Mouse (Mus musculus) frontal cortex, postnatal 25 days (tissue): Measurements from ENCODE around the gene Ugp2.
"Not testable (repeated sequence)": the region's sequence is repeated elsewhere in the genome, so short reads cannot be mapped to it uniquely, and the experiment has no call there.

Experiments
- DNase-seq, 2 experiments: peaks; one replicate each; pipeline ENCODE4 v3.0.0; 2022; ENCODE audit warnings: low spot score in 2 of 2

Ugp2 gene

DNA sequence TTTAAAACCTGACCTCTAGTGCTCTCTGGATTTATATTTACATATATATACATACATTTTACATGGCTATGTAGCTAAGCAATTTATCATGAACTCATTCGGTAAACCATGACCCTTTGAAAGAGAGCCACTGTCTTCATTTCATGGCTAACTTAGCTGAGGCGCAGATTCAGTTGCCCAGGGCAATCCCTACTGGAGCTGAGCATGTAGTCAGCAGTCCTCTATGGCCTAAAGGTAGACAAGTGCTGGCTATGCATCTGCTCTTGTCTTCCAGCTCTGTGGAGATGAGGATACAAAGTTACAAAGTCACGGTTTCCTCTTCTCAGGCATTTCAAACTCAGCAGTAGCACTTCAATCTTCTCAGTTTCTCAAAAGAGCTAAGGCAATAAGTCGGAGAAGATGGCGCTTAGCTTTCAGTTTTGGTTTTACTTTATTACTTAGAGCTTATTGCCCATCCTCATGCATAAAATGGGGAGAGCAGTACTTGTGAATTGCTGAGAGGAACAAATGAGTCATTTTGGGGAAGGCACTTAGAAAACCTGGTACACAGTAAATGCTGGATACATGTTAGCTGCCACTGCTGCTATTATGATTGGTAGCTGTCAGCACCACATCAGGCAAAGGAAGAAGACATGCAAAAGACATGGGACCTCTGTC is 38.2 kb downstream of the Ugp2 start:
- no peak for DNase-seq

- no peak for DNase-seq
Observed at GRCm38 (mm10) chr11:21328141-21328540, 42.9 kb downstream of the Ugp2 start.

DNA sequence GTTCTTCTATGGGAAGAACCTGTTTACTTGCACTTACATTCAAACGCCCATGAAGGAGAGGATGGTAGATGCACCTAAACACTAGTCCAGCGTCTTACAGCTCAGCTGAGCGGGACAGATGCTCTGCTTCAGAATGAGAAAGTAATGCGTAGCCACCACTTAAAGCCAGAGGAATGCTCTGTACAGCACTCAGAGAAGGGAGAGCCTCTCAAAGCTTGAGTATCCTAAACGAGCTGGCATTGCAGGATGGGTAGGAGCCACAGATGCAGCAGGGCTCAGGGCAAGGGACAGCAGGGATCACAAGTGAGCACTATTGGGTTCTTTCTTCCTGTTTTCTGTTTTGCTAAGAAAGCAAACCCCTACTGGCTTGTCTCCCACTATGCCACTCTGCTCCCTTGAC is 43.5 kb downstream of the Ugp2 start:
- DNase-seq = no peak

DNA sequence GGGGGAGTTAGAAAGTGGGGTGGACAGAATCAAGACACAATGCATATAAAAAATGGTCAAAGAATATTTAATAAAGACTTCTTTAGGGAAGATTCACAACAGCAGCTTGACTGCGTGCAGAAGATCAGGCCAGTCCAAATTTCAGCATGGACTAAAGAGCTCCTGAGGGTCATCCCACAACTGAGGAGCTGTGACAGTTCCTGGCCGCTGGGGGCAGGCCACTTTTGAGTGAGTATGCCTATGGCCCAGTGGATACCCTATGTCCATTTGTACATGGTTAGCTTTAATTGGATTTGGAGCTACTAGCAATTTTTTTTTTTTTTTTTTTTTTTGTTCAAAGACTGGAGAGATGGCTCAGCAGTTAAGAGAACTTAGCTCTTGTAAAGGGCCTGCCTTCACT is 44.2 kb downstream of the Ugp2 start:
- no peak for DNase-seq

- no peak for DNase-seq
Observed at GRCm38 (mm10) chr11:21325781-21326180, 45.2 kb downstream of the Ugp2 start.

DNA sequence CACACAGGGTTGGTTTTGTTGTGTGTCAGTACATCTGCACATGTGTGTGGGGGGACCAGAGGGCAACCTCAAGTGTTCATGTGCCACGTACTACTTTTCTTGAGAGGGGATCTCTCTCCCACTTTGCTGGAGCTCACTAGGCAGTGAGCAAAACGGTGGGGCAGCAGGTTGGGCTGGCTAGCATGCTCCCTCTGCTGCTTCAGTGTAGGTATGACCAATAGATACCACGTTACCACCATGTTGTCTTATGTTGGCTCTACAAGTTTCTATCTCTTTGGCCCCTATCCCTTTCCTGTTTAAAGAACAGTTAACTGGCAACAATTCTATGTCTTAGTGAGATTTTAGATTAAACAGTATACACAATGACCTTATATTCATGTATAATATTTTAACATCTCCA is 48.7 kb downstream of the Ugp2 start:
- DNase-seq = no peak

DNA sequence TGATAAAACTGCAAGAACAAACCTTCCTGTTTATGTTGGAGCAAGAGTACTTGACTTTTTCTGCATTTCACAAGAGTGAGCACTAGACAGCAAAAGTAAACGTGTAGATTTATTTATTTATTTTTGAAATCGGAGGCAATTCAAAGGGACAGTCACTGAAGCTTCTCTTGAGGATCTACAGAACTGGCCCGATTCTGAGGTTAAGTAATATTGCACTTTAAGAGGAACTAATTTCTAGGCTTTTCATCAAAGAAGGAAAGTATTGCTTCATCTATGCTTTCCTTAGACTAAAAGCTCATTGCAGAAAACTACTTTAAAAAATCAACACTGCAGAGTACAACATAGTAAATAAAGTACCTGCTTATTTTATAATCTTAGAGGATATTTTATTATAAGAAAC is 49.4 kb downstream of the Ugp2 start:
- no peak for DNase-seq

GRCm38 (mm10) chr11:21313922-21314657 is 56.9 kb downstream of the Ugp2 start:
- DNase-seq = no peak

DNA sequence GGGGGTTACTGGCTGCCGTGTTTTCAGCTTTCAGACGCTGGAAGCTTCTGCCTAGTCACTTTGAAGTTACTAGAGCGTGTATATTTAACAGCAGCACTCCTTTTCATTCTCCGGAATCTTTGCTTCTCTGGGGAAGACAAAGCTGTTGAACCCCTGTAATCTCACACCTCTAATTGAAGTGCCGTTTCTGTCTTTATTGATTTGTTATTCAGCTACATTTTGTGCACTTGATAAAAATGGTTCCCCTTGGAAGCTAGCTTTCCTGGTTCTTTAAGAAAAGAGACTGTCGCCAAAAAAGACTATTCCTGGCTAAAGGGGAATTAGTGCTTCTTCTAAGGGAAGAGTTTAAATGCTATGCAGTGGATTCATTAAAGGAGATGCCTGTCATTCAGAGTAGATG is 61.5 kb downstream of the Ugp2 start:
- DNase-seq = no peak

DNA sequence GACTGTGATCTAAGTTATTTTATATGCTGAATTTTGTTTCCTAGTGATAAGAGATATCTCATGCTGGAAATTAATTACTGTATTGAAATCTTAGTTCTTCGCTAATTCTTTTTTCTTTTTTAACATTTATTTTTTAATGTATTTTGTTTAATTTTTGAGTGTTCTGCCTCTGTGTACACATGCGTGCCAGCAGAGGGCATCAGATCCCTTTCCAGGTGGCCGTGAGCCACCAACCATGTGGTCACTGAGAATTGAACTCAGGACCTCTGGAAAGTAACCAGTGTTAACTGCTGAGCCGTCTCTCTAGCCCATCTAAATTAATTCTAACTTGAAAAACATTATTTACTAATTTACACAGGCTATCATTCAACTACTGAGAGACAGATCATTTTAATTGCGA is 62.9 kb downstream of the Ugp2 start:
- no peak for DNase-seq

GRCm38 (mm10) chr11:21307078-21307668 is 63.8 kb downstream of the Ugp2 start:
- DNase-seq = no peak

- no peak for DNase-seq
Observed at GRCm38 (mm10) chr11:21303619-21304018, 67.4 kb downstream of the Ugp2 start.

- DNase-seq = no peak
Observed at GRCm38 (mm10) chr11:21295486-21295885, 75.5 kb downstream of the Ugp2 start.

DNA sequence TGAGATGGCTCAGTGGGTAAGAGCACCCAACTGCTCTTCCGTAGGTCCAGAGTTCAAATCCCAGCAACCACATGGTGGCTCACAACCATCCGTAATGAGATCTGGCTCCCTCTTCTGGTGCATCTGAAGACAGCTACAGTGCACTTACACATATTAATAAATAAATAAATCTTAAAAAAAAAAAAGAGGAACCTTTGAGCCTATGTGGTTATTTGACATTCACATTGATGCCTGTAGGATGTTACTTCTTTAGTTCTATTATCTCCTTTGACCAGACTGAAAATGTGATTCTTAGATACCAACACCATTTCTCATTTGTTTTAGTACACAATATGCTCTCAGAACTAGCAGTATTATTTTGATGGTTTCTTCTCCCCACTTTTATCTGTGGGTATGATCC is 82.8 kb downstream of the Ugp2 start:
- DNase-seq = not testable (repeated sequence)

GRCm38 (mm10) chr11:21286391-21286790 is 84.6 kb downstream of the Ugp2 start:
- no peak for DNase-seq

- no peak for DNase-seq
Observed at GRCm38 (mm10) chr11:21276151-21276550, 94.8 kb downstream of the Ugp2 start.
